Mouse (Mus musculus): ENCODE data around the gene Tenm1.
A peak's percentile ranks its signal among the peaks of the same experiment; 100 is the strongest.

Gene Tenm1

GRCm38 (mm10) chrX:42718078-42718785 is 710.7 kb downstream of the Tenm1 start:
- DNase-seq: no peak

GRCm38 (mm10) chrX:42700291-42700690 is 728.6 kb downstream of the Tenm1 start:
- DNase-seq: no peak

- no peak for DNase-seq
Measured at GRCm38 (mm10) chrX:42647131-42647530, 781.8 kb downstream of the Tenm1 start.

GRCm38 (mm10) chrX:42580521-42580920 is 848.4 kb downstream of the Tenm1 start:
- DNase-seq: no peak

- DNase-seq: no peak
Measured at GRCm38 (mm10) chrX:42558683-42559082, 870.2 kb downstream of the Tenm1 start.

- DNase-seq: peak; percentile 34
Measured at GRCm38 (mm10) chrX:42557284-42557683, 871.6 kb downstream of the Tenm1 start.

- DNase-seq: no peak
Measured at GRCm38 (mm10) chrX:42548513-42548912, 880.4 kb downstream of the Tenm1 start.

- no peak for DNase-seq
Measured at GRCm38 (mm10) chrX:42545076-42545475, 883.9 kb downstream of the Tenm1 start.

- no peak for DNase-seq
Measured at GRCm38 (mm10) chrX:42540756-42541053, 888.2 kb downstream of the Tenm1 start.

- DNase-seq: peak; percentile 53
Measured at GRCm38 (mm10) chrX:42540030-42540755, 888.7 kb downstream of the Tenm1 start.

GRCm38 (mm10) chrX:42530703-42531102 is 898.2 kb downstream of the Tenm1 start:
- no peak for DNase-seq

GRCm38 (mm10) chrX:42522868-42523267 is 906.1 kb downstream of the Tenm1 start:
- DNase-seq: no peak

GRCm38 (mm10) chrX:42512567-42512966 is 916.4 kb downstream of the Tenm1 start:
- DNase-seq: no peak

- DNase-seq: no peak
Measured at GRCm38 (mm10) chrX:42511105-42511504, 917.8 kb downstream of the Tenm1 start.

GRCm38 (mm10) chrX:42502291-42503043 is 926.5 kb downstream of the Tenm1 start, which contains the start of gene Sh2d1a:
Gene Sh2d1a, plus strand, starts transcription at chrX:42502453.
- DNase-seq: no peak

- DNase-seq: no peak
Measured at GRCm38 (mm10) chrX:42500538-42500937, 928.4 kb downstream of the Tenm1 start.

GRCm38 (mm10) chrX:42490336-42490735 is 938.6 kb downstream of the Tenm1 start:
- DNase-seq: peak; percentile 23

GRCm38 (mm10) chrX:42489446-42489845 is 939.5 kb downstream of the Tenm1 start, which contains the start of gene Tex13c2:
Gene Tex13c2, plus strand, starts transcription at chrX:42489691.
- no peak for DNase-seq

Data from layer of hippocampus, adult 9-11 months (tissue).